Mouse (Mus musculus): ENCODE results near the gene Slc22a27.
"Not testable (repeated sequence)": the region's sequence is repeated elsewhere in the genome, so short reads cannot be mapped to it uniquely, and the experiment has no call there.

Gene Slc22a27
- long read RNA-seq, experiment 1, result 0 reads
- long read RNA-seq, experiment 2, result 0 reads

DNA sequence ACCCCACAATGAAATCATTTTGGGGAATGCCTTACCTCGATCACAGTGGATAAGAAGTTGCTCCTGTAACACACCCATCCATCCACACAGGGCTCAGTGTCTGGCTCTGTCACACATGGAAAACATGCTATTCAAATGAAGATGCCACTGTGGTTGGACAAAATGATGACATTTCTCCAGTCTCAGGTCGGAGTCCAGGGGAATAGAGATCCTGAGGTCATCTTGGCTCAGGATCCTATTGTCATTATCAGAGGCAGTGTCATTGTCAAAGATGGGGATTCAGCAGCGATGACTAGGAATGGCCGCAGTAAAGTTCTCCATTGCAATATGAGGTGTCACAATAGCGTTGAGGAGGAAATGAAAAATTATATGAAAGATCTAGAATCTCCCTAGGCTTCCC lies at the start of gene Slc22a27:
Slc22a27 (minus strand) TSS at position 101 of the 400 bp plus-strand sequence.
- intact Hi-C loops (cut with DNase I), result not testable (repeated sequence)

DNA sequence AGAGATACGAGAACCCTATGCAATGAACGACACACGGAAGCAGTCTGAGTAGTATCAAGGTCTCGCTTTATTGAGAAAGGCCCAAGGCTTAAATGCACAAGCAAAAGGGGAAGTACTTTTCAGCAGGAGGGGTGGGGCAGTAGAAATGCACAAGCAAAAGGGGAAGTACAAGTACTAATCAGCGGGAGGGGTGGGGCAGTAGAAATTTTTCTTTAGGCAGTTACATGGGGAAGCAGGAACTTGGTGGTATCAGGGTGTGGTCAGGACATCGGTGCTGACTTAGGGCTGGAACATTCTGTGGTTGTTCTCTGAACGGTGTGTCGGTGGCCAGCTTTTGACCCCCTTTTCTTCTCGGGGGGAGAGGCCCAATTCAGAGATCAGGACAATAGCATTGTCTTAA lies 45.8 kb upstream of the Slc22a27 start:
- intact Hi-C loops (cut with DNase I), result not testable (repeated sequence)

DNA sequence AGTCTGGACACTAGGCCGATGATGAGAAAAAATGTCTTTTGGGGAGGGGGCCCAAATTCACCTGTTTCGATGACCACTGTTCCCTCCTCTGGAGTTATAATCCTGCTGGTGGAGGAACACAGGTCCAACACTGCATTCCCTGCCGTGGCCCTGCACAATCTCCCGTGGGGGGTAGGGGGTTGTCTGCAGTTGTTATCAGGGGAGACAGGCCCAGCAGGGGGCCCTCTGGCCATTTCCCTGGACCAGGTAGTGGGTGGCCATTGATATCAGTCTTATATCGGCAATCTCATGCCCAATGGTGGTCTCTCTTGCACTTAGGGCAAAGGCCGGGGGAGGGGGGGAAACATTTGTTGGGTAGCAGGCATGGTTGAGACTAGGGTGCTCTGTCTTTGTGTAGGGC lies 43.3 kb upstream of the Slc22a27 start:
- intact Hi-C loops (cut with DNase I), result not testable (repeated sequence)

DNA sequence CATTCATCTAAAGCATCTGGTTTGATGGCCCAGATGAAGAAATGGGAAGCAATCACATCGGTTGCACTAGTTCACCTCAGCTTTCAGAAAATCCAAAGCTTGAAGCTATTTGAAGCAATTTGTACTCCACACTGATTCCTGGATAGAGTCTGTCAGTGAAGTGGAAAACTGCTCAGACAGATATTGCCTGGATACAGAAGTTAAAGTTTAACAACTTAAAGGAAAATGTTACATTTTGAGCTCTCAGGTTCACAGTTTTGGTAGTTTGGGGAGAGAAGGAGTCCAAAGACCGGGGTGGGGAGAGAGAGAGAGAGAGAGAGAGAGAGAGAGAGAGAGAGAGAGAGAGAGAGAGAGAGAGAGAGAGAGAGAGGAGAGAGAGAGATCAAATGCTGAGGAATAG lies 2.9 kb upstream of the Slc22a27 start:
- intact Hi-C loops (cut with DNase I), result no loop called here

DNA sequence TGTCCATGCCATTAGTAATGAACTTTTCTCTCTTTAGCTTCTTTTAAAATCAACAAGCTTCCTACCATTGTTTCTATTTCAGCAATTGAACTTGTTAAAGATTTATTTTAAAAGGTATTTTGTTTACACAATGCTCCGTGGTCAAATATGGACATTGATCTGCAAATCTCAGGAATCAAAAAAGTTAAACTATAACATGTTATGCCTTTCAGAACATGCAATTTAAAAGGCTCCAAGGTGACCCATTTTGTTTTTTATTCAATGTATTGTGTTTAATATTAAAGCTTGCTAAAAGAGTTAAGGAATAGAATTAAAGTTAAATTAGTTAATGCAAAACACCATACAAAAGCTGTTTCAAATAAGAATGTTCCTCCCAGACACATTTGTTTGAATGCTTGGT lies 723 bp upstream of the Slc22a27 start:
- intact Hi-C loops (cut with DNase I), result not testable (repeated sequence)

DNA sequence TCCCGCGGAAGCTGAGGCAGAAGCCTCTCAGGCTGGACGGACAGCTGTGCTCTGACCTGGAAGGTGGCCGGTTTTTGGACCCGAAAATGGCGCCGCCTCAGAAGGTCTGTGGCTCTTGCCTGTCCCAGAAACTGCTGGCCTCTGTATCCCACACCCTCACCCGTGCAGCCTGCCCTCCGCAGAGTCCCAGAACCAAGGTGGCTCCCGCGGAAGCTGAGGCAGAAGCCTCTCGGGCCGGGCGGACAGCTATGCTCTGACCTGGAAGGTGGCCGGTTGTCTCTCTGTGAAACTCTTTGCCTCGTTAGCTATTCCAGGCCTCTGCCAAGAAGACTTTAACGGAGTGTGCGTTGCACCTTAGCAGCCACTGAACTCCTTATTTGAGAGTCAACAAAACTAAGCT lies 26.4 kb downstream of the Slc22a27 start:
- intact Hi-C loops (cut with DNase I), result not testable (repeated sequence)

DNA sequence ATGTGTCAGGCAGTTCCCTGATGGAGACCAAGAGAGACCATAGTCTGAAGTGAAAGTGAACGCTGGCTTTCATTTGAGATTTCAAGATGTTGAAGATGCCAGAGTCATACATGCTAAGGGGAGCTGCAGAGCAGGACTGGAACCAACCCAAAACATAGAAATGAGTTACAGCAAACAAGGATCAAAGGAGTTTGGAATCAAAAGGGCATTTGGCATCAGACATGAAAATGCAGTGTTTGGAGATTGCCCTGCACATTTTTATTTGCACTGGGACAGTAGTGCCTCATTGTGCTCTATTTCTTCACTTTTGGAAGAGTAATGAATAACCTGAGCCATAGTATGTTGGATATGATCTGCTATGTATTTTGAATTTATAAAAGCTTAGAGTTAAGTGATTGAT lies 89.2 kb downstream of the Slc22a27 start:
- intact Hi-C loops (cut with DNase I), result no loop called here

DNA sequence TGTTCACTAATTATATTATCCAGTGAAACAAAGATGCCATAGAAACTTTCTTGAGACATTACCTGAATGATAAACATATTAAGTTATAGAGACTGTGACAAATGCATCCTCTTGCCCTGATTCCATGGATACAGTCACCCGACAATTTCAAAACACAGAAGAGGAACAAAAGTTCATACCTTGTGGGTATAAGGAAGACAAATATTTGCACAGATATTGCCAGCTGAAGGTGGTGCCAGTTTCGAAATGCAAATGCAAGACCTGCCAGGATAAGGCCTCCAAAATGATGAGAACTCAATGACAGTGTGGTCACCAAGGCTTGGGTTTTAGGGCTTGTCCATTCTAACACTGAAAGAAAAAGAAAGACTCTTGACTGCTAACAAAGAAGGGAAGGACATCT lies 136.0 kb downstream of the Slc22a27 start:
- intact Hi-C loops (cut with DNase I), result no loop called here

Small RNA genes within 50 kb of the gene (microRNA-seq; reads per million reads assigned to microRNA genes)
- 0 reads per million in 2 experiments for gene Gm24951
